Mouse (Mus musculus) spleen, adult 18-20 months (tissue): ENCODE measurements around the gene Irf2bp2.
A peak's percentile ranks its signal among the peaks of the same experiment; 100 is the strongest.

ENCODE experiments used
- DNase-seq, 2 experiments: peaks; one replicate each; pipeline ENCODE4 v3.0.0; 2022; ENCODE audit warnings: mixed read lengths in 2 of 2

Gene Irf2bp2

GRCm38 (mm10) chr8:126593889-126594480 lies at the start of gene Irf2bp2:
Gene Irf2bp2, minus strand, starts transcription at chr8:126593986.
- DNase-seq, result peak; percentile 83 to 85

GRCm38 (mm10) chr8:126642665-126643064 lies 48.9 kb upstream of the Irf2bp2 start:
- no peak for DNase-seq

- no peak for DNase-seq
These were observed 47.9 kb upstream of the Irf2bp2 start for GRCm38 (mm10) chr8:126641568-126642295.

- no peak for DNase-seq
These were observed 45.4 kb upstream of the Irf2bp2 start for GRCm38 (mm10) chr8:126639161-126639560.

GRCm38 (mm10) chr8:126638027-126638426 lies 44.2 kb upstream of the Irf2bp2 start:
- no peak for DNase-seq

- DNase-seq, result no peak
These were observed 40.8 kb upstream of the Irf2bp2 start for GRCm38 (mm10) chr8:126634541-126635048.

- DNase-seq, result peak in 1 of 2 experiments; percentile 26
These were observed 34.8 kb upstream of the Irf2bp2 start for GRCm38 (mm10) chr8:126628616-126629015.

GRCm38 (mm10) chr8:126626415-126626814 lies 32.6 kb upstream of the Irf2bp2 start:
- DNase-seq, result no peak

- DNase-seq, result no peak
These were observed 28.5 kb upstream of the Irf2bp2 start for GRCm38 (mm10) chr8:126622111-126622795.

GRCm38 (mm10) chr8:126620721-126621120 lies 26.9 kb upstream of the Irf2bp2 start:
- no peak for DNase-seq

- no peak for DNase-seq
These were observed 25.7 kb upstream of the Irf2bp2 start for GRCm38 (mm10) chr8:126619487-126619886.

GRCm38 (mm10) chr8:126617665-126618064 lies 23.9 kb upstream of the Irf2bp2 start:
- no peak for DNase-seq

GRCm38 (mm10) chr8:126616736-126617135 lies 22.9 kb upstream of the Irf2bp2 start:
- DNase-seq, result no peak

GRCm38 (mm10) chr8:126615765-126616164 lies 22.0 kb upstream of the Irf2bp2 start:
- DNase-seq, result peak; percentile 35 to 45

- DNase-seq, result no peak
These were observed 20.9 kb upstream of the Irf2bp2 start for GRCm38 (mm10) chr8:126614740-126615132.

GRCm38 (mm10) chr8:126614062-126614739 lies 20.4 kb upstream of the Irf2bp2 start:
- DNase-seq, result no peak

GRCm38 (mm10) chr8:126613143-126613542 lies 19.4 kb upstream of the Irf2bp2 start:
- DNase-seq, result no peak

- DNase-seq, result no peak
These were observed 19.0 kb upstream of the Irf2bp2 start for GRCm38 (mm10) chr8:126612739-126613138.

GRCm38 (mm10) chr8:126610713-126611112 lies 16.9 kb upstream of the Irf2bp2 start:
- DNase-seq, result no peak

- DNase-seq, result no peak
These were observed 15.9 kb upstream of the Irf2bp2 start for GRCm38 (mm10) chr8:126609556-126610263.

GRCm38 (mm10) chr8:126603241-126603947 lies 9.6 kb upstream of the Irf2bp2 start:
- no peak for DNase-seq

- no peak for DNase-seq
These were observed 8.9 kb upstream of the Irf2bp2 start for GRCm38 (mm10) chr8:126602641-126603040.
